Mouse (Mus musculus) lung, postnatal 0 days (tissue): Measurements from ENCODE around the gene Rap2c.

ENCODE experiments used
- CTCF ChIP-seq: IDR thresholded peaks from 2 replicates; pipeline ENCODE4 v1.5.1; 2016; ENCODE audit warnings: antibody characterized with exemption, mild to moderate bottlenecking
- EP300 ChIP-seq: IDR thresholded peaks from 2 replicates; pipeline ENCODE4 v1.6.1; 2016; ENCODE audit warnings: antibody characterized with exemption, mild to moderate bottlenecking, control low read depth

DNA sequence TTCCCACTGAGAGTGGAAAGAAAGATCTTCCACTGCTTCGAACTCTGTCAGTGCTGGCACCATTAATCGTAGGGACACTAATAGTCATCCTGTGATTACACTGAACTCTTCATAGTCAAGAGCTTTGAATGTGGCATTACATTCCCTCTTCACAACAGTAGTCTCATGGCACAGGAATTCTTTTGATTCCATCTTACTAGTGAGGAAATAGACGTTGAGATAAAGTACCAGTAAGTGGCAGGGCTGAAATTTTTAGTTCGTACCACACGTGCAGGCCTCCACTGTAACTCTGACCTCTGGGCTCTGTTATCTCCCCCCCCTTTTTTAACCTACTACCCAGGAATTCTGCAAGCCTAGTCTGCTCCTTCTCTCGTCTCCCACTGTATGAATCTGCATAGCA lies 54.9 kb downstream of the Rap2c start:
- TF ChIP-seq CTCF, result no peak
- TF ChIP-seq EP300, result peak; percentile 50
